Mouse (Mus musculus) hindbrain, embryonic 13.5 days (tissue): ENCODE results near the gene Kantr. TPM values are rescaled to one million over a fixed set of nuclear protein-coding genes. Genes with fewer than 3 reads are reported as not detected.
A peak's percentile ranks its signal among the peaks of the same experiment; 100 is the strongest.

Experiments
- ATAC-seq: fragments of 200-750 bp; cut with Nextera tagmentation; 2 replicates; pipeline ENCODE4 v1.8.0; 2017; ENCODE audit warnings: moderate TSS enrichment; ENCODE audit not compliant: low FRiP score
- H3K27ac ChIP-seq: fragments of 300-500 bp; sonication (generic); 2 replicates; pipeline ENCODE4 v1.5.1; 2015; ENCODE audit warnings: inconsistent platforms, mild to moderate bottlenecking, moderate library complexity
- H3K27me3 ChIP-seq: fragments of 300-500 bp; sonication (generic); 2 replicates; pipeline ENCODE4 v1.6.1; 2015; ENCODE audit warnings: mild to moderate bottlenecking, inconsistent platforms
- H3K36me3 ChIP-seq: fragments of 300-500 bp; sonication (generic); 2 replicates; pipeline ENCODE4 v1.6.1; 2015; ENCODE audit warnings: mild to moderate bottlenecking, inconsistent platforms
- H3K4me1 ChIP-seq: fragments of 300-500 bp; sonication (generic); replicated peaks from 2 replicates; pipeline ENCODE4 v1.6.1; 2015; ENCODE audit warnings: inconsistent platforms
- H3K4me2 ChIP-seq: fragments of 300-500 bp; sonication (generic); 2 replicates; pipeline ENCODE4 v1.6.1; 2015; ENCODE audit warnings: inconsistent platforms, mild to moderate bottlenecking, moderate library complexity
- H3K4me3 ChIP-seq: fragments of 300-500 bp; sonication (generic); 2 replicates; pipeline ENCODE4 v1.5.1; 2015; ENCODE audit warnings: mild to moderate bottlenecking, inconsistent platforms
- H3K9ac ChIP-seq: fragments of 300-500 bp; sonication (generic); 2 replicates; pipeline ENCODE4 v1.6.1; 2015; ENCODE audit warnings: mild to moderate bottlenecking, inconsistent platforms
- H3K9me3 ChIP-seq: fragments of 300-500 bp; sonication (generic); 2 replicates; pipeline ENCODE4 v1.6.1; 2016; ENCODE audit warnings: inconsistent platforms
- WGBS: fragments of 180-500 bp; shearing (Covaris S2); methylation state at CpG from one replicate; pipeline ENCODE4 v1.1.7; 2015; 5-methylcytosine and 5-hydroxymethylcytosine counted together
- polyA plus RNA-seq: library from polyadenylated mRNA; unstranded; fragments of >200 nt; fragmentation: Nextera tagmentation; extraction: Ambion mirVana; gene quantifications from 2 replicates; pipeline ENCODE4 v1.2.1, GENCODE M21; 2015

Kantr gene
- polyA plus RNA-seq: 26.5 and 26.6 TPM in 2 replicates

GRCm38 (mm10) chrX:152326996-152327688 lies at the start of gene Kantr:
Kantr (minus strand) TSS chrX:152327495.
- Histone ChIP-seq H3K4me1 (peaks cover 12% of the 10 kb centered on the region; the same call in 1 of the 2 replicates), H3K4me3 (peak within 1 kb of the TSS; percentile 53), H3K36me3 (no peaks in the 10 kb centered on the region), H3K27ac (peak within 1 kb of the TSS; percentile 81), H3K9ac (peak within 1 kb of the TSS; percentile 76), H3K9me3 (no peaks in the 10 kb centered on the region), H3K4me2 (peak within 1 kb of the TSS; percentile 56), H3K27me3 (peaks cover 70% of the 10 kb centered on the region)
- ATAC-seq: peak; percentile 99
- WGBS: 16% methylated on average over 29 of the region's 29 CpGs

- 19% methylated on average over 22 of the region's 24 CpGs for WGBS
- Histone ChIP-seq H3K4me2 (peak within 1 kb of the TSS; percentile 68), H3K4me1 (peaks cover 31% of the 10 kb centered on the region), H3K9me3 (no peaks in the 10 kb centered on the region), H3K9ac (peak within 1 kb of the TSS; percentile 80), H3K4me3 (peak within 1 kb of the TSS; percentile 57), H3K36me3 (no peaks in the 10 kb centered on the region), H3K27ac (peak within 1 kb of the TSS; percentile 88), H3K27me3 (peaks cover 62% of the 10 kb centered on the region)
- ATAC-seq: peak; percentile 95
Measured at GRCm38 (mm10) chrX:152368397-152369273, 41.3 kb upstream of the Kantr start, which contains the start of gene Gpr173. Gpr173 (minus strand) TSS chrX:152368704.

GRCm38 (mm10) chrX:152368054-152368396 lies 40.7 kb upstream of the Kantr start:
- Histone ChIP-seq H3K4me3 (peak overlapping the region; percentile 57), H3K4me1 (peaks cover 31% of the 10 kb centered on the region), H3K36me3 (no peaks in the 10 kb centered on the region), H3K27me3 (peaks cover 64% of the 10 kb centered on the region), H3K9me3 (no peaks in the 10 kb centered on the region), H3K4me2 (peak overlapping the region; percentile 68), H3K9ac (peak overlapping the region; percentile 80), H3K27ac (peak overlapping the region; percentile 88)
- peak; percentile 57 for ATAC-seq
- WGBS: 12% methylated on average over 4 of the region's 4 CpGs

- Histone ChIP-seq H3K27ac (no peak overlapping the region), H3K9ac (peak overlapping the region; percentile 80; the same call in 1 of the 2 replicates), H3K36me3 (no peaks in the 10 kb centered on the region), H3K27me3 (peaks cover 70% of the 10 kb centered on the region), H3K4me2 (peak overlapping the region; percentile 68), H3K4me3 (peak overlapping the region; percentile 57), H3K9me3 (no peaks in the 10 kb centered on the region), H3K4me1 (peaks cover 31% of the 10 kb centered on the region)
- ATAC-seq: no peak
- 73% methylated on average over 2 of the region's 2 CpGs for WGBS
Measured at GRCm38 (mm10) chrX:152366418-152366817, 39.1 kb upstream of the Kantr start.

- peak; percentile 84 for ATAC-seq
- Histone ChIP-seq H3K4me1 (no peaks in the 10 kb centered on the region), H3K4me2 (no peak overlapping the region), H3K27ac (no peak overlapping the region), H3K9ac (no peak overlapping the region), H3K27me3 (peaks cover 56% of the 10 kb centered on the region), H3K36me3 (no peaks in the 10 kb centered on the region), H3K9me3 (no peaks in the 10 kb centered on the region), H3K4me3 (no peak overlapping the region)
- WGBS: 27% methylated on average over 5 of the region's 5 CpGs
Measured at GRCm38 (mm10) chrX:152352553-152353153, 25.4 kb upstream of the Kantr start.

GRCm38 (mm10) chrX:152347041-152347440 lies 19.7 kb upstream of the Kantr start:
- WGBS: 94% methylated on average over 14 of the region's 14 CpGs
- no peak overlapping the region for H3K27ac ChIP-seq
- no peaks in the 10 kb centered on the region for H3K4me1 ChIP-seq
- H3K27me3 ChIP-seq: peaks cover 74% of the 10 kb centered on the region
- H3K4me3 ChIP-seq: no peak overlapping the region
- no peak overlapping the region for H3K9ac ChIP-seq
- ATAC-seq: no peak
- H3K4me2 ChIP-seq: no peak overlapping the region
- H3K9me3 ChIP-seq: no peaks in the 10 kb centered on the region
- peaks cover 9% of the 10 kb centered on the region; the same call in 1 of the 2 replicates for H3K36me3 ChIP-seq

- Histone ChIP-seq H3K4me1 (no peaks in the 10 kb centered on the region), H3K36me3 (peaks cover 9% of the 10 kb centered on the region; the same call in 1 of the 2 replicates), H3K9ac (no peak overlapping the region), H3K27me3 (peaks cover 79% of the 10 kb centered on the region), H3K9me3 (no peaks in the 10 kb centered on the region), H3K27ac (no peak overlapping the region), H3K4me2 (no peak overlapping the region), H3K4me3 (no peak overlapping the region)
- 95% methylated on average over 15 of the region's 15 CpGs for WGBS
- ATAC-seq: no peak
Measured at GRCm38 (mm10) chrX:152346587-152346986, 19.3 kb upstream of the Kantr start.

- Histone ChIP-seq H3K4me1 (peaks cover 24% of the 10 kb centered on the region), H3K4me3 (peak overlapping the region; percentile 28), H3K27me3 (peaks cover 88% of the 10 kb centered on the region), H3K27ac (peak overlapping the region; percentile 87), H3K9ac (no peak overlapping the region), H3K4me2 (peak overlapping the region; percentile 45), H3K36me3 (peaks cover 25% of the 10 kb centered on the region), H3K9me3 (no peaks in the 10 kb centered on the region)
- 35% methylated on average over 6 of the region's 6 CpGs for WGBS
- no peak for ATAC-seq
Measured at GRCm38 (mm10) chrX:152342903-152343302, 15.6 kb upstream of the Kantr start.

GRCm38 (mm10) chrX:152342358-152342901 lies 15.1 kb upstream of the Kantr start, which contains the start of gene Tspyl2:
Tspyl2 (minus strand) TSS chrX:152342425.
- Histone ChIP-seq H3K27ac (peak within 1 kb of the TSS; percentile 93), H3K9me3 (no peaks in the 10 kb centered on the region), H3K27me3 (peaks cover 89% of the 10 kb centered on the region), H3K36me3 (peaks cover 25% of the 10 kb centered on the region), H3K4me3 (peak within 1 kb of the TSS; percentile 58), H3K9ac (peak within 1 kb of the TSS; percentile 88), H3K4me1 (peaks cover 29% of the 10 kb centered on the region), H3K4me2 (peak within 1 kb of the TSS; percentile 68)
- peak; percentile 99 for ATAC-seq
- WGBS: 7% methylated on average over 24 of the region's 27 CpGs

GRCm38 (mm10) chrX:152341496-152341895 lies 14.2 kb upstream of the Kantr start:
- peaks cover 34% of the 10 kb centered on the region for H3K4me1 ChIP-seq
- WGBS: 25% methylated on average over 11 of the region's 11 CpGs
- no peak for ATAC-seq
- H3K9me3 ChIP-seq: no peaks in the 10 kb centered on the region
- H3K27me3 ChIP-seq: peaks cover 89% of the 10 kb centered on the region
- H3K4me3 ChIP-seq: peak overlapping the region; percentile 58
- H3K36me3 ChIP-seq: peaks cover 19% of the 10 kb centered on the region
- H3K27ac ChIP-seq: peak overlapping the region; percentile 93
- H3K4me2 ChIP-seq: peak overlapping the region; percentile 68
- H3K9ac ChIP-seq: peak overlapping the region; percentile 88

GRCm38 (mm10) chrX:152336546-152337332 lies 9.4 kb upstream of the Kantr start:
- H3K36me3 ChIP-seq: peaks cover 16% of the 10 kb centered on the region
- WGBS: 12% methylated on average over 33 of the region's 33 CpGs

More at GRCm38 (mm10) chrX:152336546-152337332, 9.4 kb upstream of the Kantr start:
- H3K27me3 ChIP-seq: peaks cover 74% of the 10 kb centered on the region
- peak overlapping the region; percentile 72 for H3K9ac ChIP-seq
- H3K4me1 ChIP-seq: peaks cover 34% of the 10 kb centered on the region
- ATAC-seq: peak; percentile 99
- H3K27ac ChIP-seq: peak overlapping the region; percentile 95
- no peaks in the 10 kb centered on the region for H3K9me3 ChIP-seq
- peak overlapping the region; percentile 50 for H3K4me2 ChIP-seq
- H3K4me3 ChIP-seq: peak overlapping the region; percentile 28
